21 mouse cellular contexts compared by ENCODE assay signal in the genomic region with DNA sequence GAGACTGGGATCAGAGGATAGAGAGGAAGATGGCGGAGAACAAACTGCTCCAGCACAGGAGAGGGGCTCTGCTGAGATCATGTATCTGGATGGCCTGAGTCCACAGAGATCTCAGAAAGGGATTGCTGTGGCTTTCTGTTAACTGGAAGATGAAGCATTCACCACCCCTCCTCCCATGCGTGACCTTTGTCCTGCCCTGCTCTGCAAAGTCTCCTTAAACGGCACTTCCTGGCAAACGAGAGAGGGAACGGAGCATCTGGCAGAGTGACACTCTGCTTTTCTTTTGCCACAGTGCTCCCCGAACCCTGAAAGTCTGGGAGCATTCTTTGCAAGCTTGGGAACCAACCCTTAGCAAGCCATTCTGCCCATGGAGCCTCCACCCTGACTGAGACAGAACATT.
DNase-seq lines count a peak whose midpoint lies in the region; ATAC-seq and TF ChIP-seq lines count a peak whose summit lies in the region.
"Had no signal": no experiment of that assay in that cellular context is flagged by ENCODE, and none has a peak within 500 bp of the region (broad histone marks: within the 10 kb centered on the region; RNA-seq: fewer than 3 reads in every experiment).

No protein-coding gene starts in this region.

- H3K27me3 ChIP-seq in kidney, embryonic 16.5 days (ENCODE audit: insufficient read depth, low read length), result no peaks in the 10 kb centered on the region
- no peaks in the 10 kb centered on the region for H3K27me3 ChIP-seq in midbrain, embryonic 16.5 days (ENCODE audit: control insufficient read depth, insufficient read depth, low read depth, low read length)
- H3K27me3 ChIP-seq: forebrain, embryonic 13.5 days; limb, embryonic 15.5 days; liver, embryonic 15.5 days; neural tube, embryonic 12.5 days had no signal

- peaks cover 9% of the 10 kb centered on the region; the same call in 1 of the 2 replicates for H3K9me3 ChIP-seq in kidney, embryonic 16.5 days (ENCODE audit: low read length)
- 0 out of 2 replicates have a peak, but pooled peaks cover 4% of the 10 kb centered on the region for H3K9me3 ChIP-seq in midbrain, embryonic 16.5 days (replicated peaks; ENCODE audit: control insufficient read depth, low read length, poor library complexity, severe bottlenecking)
- H3K9me3 ChIP-seq: forebrain, embryonic 13.5 days; limb, embryonic 15.5 days; liver, embryonic 15.5 days; neural tube, embryonic 12.5 days had no signal

- DNase-seq in kidney, adult 18-20 months, result peak; percentile 43
- DNase-seq in embryo, embryonic 9.5 days (ENCODE audit: extremely low spot score), result peak; percentile 60
- peak; percentile 55 for DNase-seq in kidney, postnatal 10 days
- DNase-seq in right cerebral cortex, postnatal 25 days, result no peak
- no peak for DNase-seq in lung, adult 2 months
- DNase-seq: adrenal gland, postnatal 10 days; cerebellum, adult 9-10 months; gastrocnemius, postnatal 14 days; heart, adult 2 months; layer of hippocampus, postnatal 36 days; thymus, postnatal 25 days had no signal

- no peaks in the 10 kb centered on the region for H3K36me3 ChIP-seq in kidney, embryonic 16.5 days (ENCODE audit: insufficient read depth, low read length)
- H3K36me3 ChIP-seq in midbrain, embryonic 16.5 days (ENCODE audit: control insufficient read depth, insufficient read depth, low read length), result no peaks in the 10 kb centered on the region
- H3K36me3 ChIP-seq: limb, embryonic 15.5 days; liver, embryonic 15.5 days; neural tube, embryonic 12.5 days had no signal

- H3K27ac ChIP-seq in kidney, embryonic 16.5 days (ENCODE audit: low read length), result no peak overlapping the region
- H3K27ac ChIP-seq in midbrain, embryonic 16.5 days (ENCODE audit: low read length), result no peak overlapping the region
- H3K27ac ChIP-seq: forebrain, embryonic 13.5 days; heart, adult 2 months; hindbrain, embryonic 14.5 days; layer of hippocampus, adult 2 months; limb, embryonic 15.5 days; liver, embryonic 15.5 days; neural tube, embryonic 12.5 days had no signal

- TF ChIP-seq POLR2A in lung, adult 2 months (IDR thresholded peaks at IDR 0.05; ENCODE audit: borderline replicate concordance, extremely low read depth, low read depth, low read length), result no peak

- ATAC-seq in kidney, embryonic 16.5 days (ENCODE audit: low FRiP score, low TSS enrichment), result no peak
- no peak for ATAC-seq in midbrain, embryonic 16.5 days
- ATAC-seq: forebrain, embryonic 13.5 days; lung, postnatal 0 days had no signal

- H3K4me2 ChIP-seq in kidney, embryonic 16.5 days (replicated peaks; ENCODE audit: low read depth, low read length), result no peak overlapping the region
- no peak overlapping the region for H3K4me2 ChIP-seq in midbrain, embryonic 16.5 days (ENCODE audit: low read length)
- H3K4me2 ChIP-seq: forebrain, embryonic 13.5 days; hindbrain, embryonic 14.5 days; limb, embryonic 15.5 days; liver, embryonic 15.5 days; midbrain, embryonic 11.5 days; neural tube, embryonic 12.5 days had no signal

- WGBS in kidney, embryonic 16.5 days, result 44% methylated on average over 6 of the region's 6 CpGs
- WGBS in midbrain, embryonic 16.5 days, result 67% methylated on average over 6 of the region's 6 CpGs
- WGBS in lung, adult 2 months, result 48% methylated on average over 6 of the region's 6 CpGs

- no peak for TF ChIP-seq CTCF in lung, adult 2 months (IDR thresholded peaks at IDR 0.05; ENCODE audit: insufficient read depth, low read length)

- no peak overlapping the region for H3K9ac ChIP-seq in kidney, embryonic 16.5 days (replicated peaks; ENCODE audit: low read length)
- no peak overlapping the region for H3K9ac ChIP-seq in midbrain, embryonic 16.5 days (ENCODE audit: low read depth, low read length)
- H3K9ac ChIP-seq: forebrain, embryonic 13.5 days; hindbrain, embryonic 14.5 days; limb, embryonic 15.5 days; liver, embryonic 15.5 days; neural tube, embryonic 12.5 days had no signal

- peaks cover 5% of the 10 kb centered on the region; the same call in 1 of the 2 replicates for H3K4me1 ChIP-seq in kidney, embryonic 16.5 days (ENCODE audit: insufficient read depth, low read length)
- no peaks in the 10 kb centered on the region for H3K4me1 ChIP-seq in midbrain, embryonic 16.5 days (ENCODE audit: control insufficient read depth, insufficient read depth, low read length)
- no peaks in the 10 kb centered on the region for H3K4me1 ChIP-seq in lung, adult 2 months (ENCODE audit: control insufficient read depth, insufficient read depth, low read length)
- H3K4me1 ChIP-seq: forebrain, embryonic 13.5 days; liver, embryonic 15.5 days; neural tube, embryonic 12.5 days had no signal

- H3K4me3 ChIP-seq in kidney, embryonic 16.5 days (ENCODE audit: low read length), result no peak overlapping the region
- H3K4me3 ChIP-seq in midbrain, embryonic 16.5 days (ENCODE audit: low read depth, low read length), result no peak overlapping the region
- no peak overlapping the region for H3K4me3 ChIP-seq in lung, adult 2 months (replicated peaks; ENCODE audit: extremely low read depth, low read depth, low read length)
- H3K4me3 ChIP-seq: forebrain, embryonic 13.5 days; heart, adult 2 months; layer of hippocampus, adult 2 months; limb, embryonic 15.5 days; liver, embryonic 15.5 days; neural tube, embryonic 12.5 days had no signal

Comparison
In these comparisons a context has a peak if more than half of its experiments do, and no peak if none do; other contexts are left out.
1. DNase-seq: peak in kidney, adult 18-20 months (single experiment), embryo, embryonic 9.5 days (single experiment) and kidney, postnatal 10 days (single experiment); none in right cerebral cortex, postnatal 25 days (single experiment) and lung, adult 2 months (single experiment).